In the genomic region with DNA sequence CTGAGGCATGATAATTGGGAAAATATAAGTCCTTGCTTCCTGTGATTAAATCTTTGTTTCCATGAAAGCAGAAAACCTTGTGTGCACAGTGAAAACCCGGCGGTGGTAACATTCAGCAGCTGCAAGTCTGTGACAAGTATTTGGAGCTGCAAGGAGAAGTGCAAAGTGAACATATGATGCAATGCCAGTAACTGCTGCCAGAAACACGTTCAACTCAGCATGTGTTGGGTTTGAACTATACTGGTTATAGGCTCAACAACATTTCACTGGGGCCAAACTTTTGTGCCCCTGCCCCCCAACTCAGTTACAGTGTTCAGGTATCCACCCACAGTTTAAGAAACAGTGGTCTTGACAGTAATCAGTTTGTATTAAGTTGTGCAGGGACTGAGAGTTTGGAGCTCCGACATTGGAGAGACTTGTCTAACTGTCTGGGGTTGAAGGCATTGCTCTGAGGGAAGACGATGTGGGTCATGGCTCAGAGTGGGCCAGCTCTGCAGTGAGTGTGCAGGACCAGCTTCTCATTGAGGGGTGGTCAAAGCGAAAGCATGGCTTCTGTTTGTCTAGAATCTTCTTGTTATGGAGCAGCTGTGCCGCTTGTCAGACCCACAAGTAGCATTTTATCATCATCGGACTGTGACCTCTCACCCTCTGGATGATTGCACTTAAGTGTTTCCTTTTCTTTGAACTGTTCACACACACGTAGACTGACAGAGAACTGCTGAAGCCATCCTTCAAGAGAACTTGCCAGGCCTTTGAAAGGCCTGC, we compare ENCODE assay signal across 8 mouse cellular contexts.
DNase-seq lines count a peak whose midpoint lies in the region; ATAC-seq and TF ChIP-seq lines count a peak whose summit lies in the region.
"Had no signal": no experiment of that assay in that cellular context is flagged by ENCODE, and none has a peak within 500 bp of the region (broad histone marks: within the 10 kb centered on the region; RNA-seq: fewer than 3 reads in every experiment).

No protein-coding gene starts in this region.

- H3K36me3 ChIP-seq in embryonic facial prominence, embryonic 13.5 days, result no peaks in the 10 kb centered on the region
- H3K36me3 ChIP-seq in intestine, embryonic 15.5 days, result no peaks in the 10 kb centered on the region
- no peaks in the 10 kb centered on the region for H3K36me3 ChIP-seq in small intestine, adult 2 months (ENCODE audit: control insufficient read depth, insufficient read depth, low read length)

- H3K9me3 ChIP-seq in embryonic facial prominence, embryonic 13.5 days, result no peaks in the 10 kb centered on the region
- no peaks in the 10 kb centered on the region for H3K9me3 ChIP-seq in intestine, embryonic 15.5 days

- H3K9ac ChIP-seq in embryonic facial prominence, embryonic 13.5 days, result no peak overlapping the region
- H3K9ac ChIP-seq in intestine, embryonic 15.5 days, result no peak overlapping the region

- WGBS in embryonic facial prominence, embryonic 13.5 days, result 36% methylated on average over 9 of the region's 9 CpGs
- 37% methylated on average over 9 of the region's 9 CpGs for WGBS in intestine, embryonic 15.5 days
- 12% methylated on average over 9 of the region's 9 CpGs for WGBS in small intestine, adult 2 months

- H3K4me3 ChIP-seq in embryonic facial prominence, embryonic 13.5 days, result no peak overlapping the region
- no peak overlapping the region for H3K4me3 ChIP-seq in intestine, embryonic 15.5 days (replicated peaks)
- no peak overlapping the region for H3K4me3 ChIP-seq in small intestine, adult 2 months (ENCODE audit: low read depth, low read length)
- H3K4me3 ChIP-seq: erythroblast, embryonic 14.5 days had no signal

- no peaks in the 10 kb centered on the region for H3K27me3 ChIP-seq in embryonic facial prominence, embryonic 13.5 days
- H3K27me3 ChIP-seq in intestine, embryonic 15.5 days (replicated peaks), result no peaks in the 10 kb centered on the region
- no peaks in the 10 kb centered on the region for H3K27me3 ChIP-seq in small intestine, adult 2 months (ENCODE audit: control insufficient read depth, insufficient read depth, low read length)

- H3K27ac ChIP-seq in embryonic facial prominence, embryonic 13.5 days, result peak overlapping the region; percentile 70
- H3K27ac ChIP-seq in intestine, embryonic 15.5 days, result no peak overlapping the region
- H3K27ac ChIP-seq in small intestine, adult 2 months (ENCODE audit: insufficient read depth, low read depth, low read length), result peak overlapping the region; percentile 31; the same call in 1 of the 2 replicates

- no peak for TF ChIP-seq POLR2A in small intestine, adult 2 months (IDR thresholded peaks at IDR 0.05; ENCODE audit: low read depth, low read length)

- DNase-seq in left cerebral cortex, postnatal 14 days (ENCODE audit: low spot score in 2 of 2), result peak; percentile 35 to 62
- no peak for DNase-seq in left cerebral cortex, adult 18-20 months (ENCODE audit: low spot score in 2 of 2)
- no peak for DNase-seq in cerebellum, postnatal 14 days
- DNase-seq in urinary bladder, postnatal 25 days (ENCODE audit: low spot score), result no peak

- intact Hi-C loops in left cerebral cortex, postnatal 14 days (cut with DNase I), result no loop called here

- ATAC-seq in embryonic facial prominence, embryonic 13.5 days (ENCODE audit: insufficient number of reproducible peaks, insufficient read depth, low FRiP score, low TSS enrichment, low read depth), result no peak
- ATAC-seq in intestine, embryonic 15.5 days, result peak; percentile 56

- H3K4me1 ChIP-seq in embryonic facial prominence, embryonic 13.5 days, result peaks cover 26% of the 10 kb centered on the region
- peaks cover 19% of the 10 kb centered on the region; the same call in 1 of the 2 replicates for H3K4me1 ChIP-seq in intestine, embryonic 15.5 days (replicated peaks)
- peaks cover 19% of the 10 kb centered on the region for H3K4me1 ChIP-seq in small intestine, adult 2 months (ENCODE audit: control insufficient read depth, insufficient read depth, insufficient read length, low read length)

- no peak for TF ChIP-seq CTCF in small intestine, adult 2 months (IDR thresholded peaks at IDR 0.05; ENCODE audit: extremely low read depth, insufficient read length, insufficient replicate concordance, low read depth, low read length)

- H3K4me2 ChIP-seq in embryonic facial prominence, embryonic 13.5 days, result no peak overlapping the region
- no peak overlapping the region for H3K4me2 ChIP-seq in intestine, embryonic 15.5 days (replicated peaks)

Comparison
In these comparisons a context has a peak if more than half of its experiments do, and no peak if none do; other contexts are left out.
1. DNase-seq: peak in left cerebral cortex, postnatal 14 days (2 of 2); none in left cerebral cortex, adult 18-20 months (0 of 2), cerebellum, postnatal 14 days (0 of 2) and urinary bladder, postnatal 25 days (single experiment).